Mouse (Mus musculus): Measurements from ENCODE around the gene Bend7. TPM values are rescaled to one million over a fixed set of nuclear protein-coding genes. Genes with fewer than 3 reads are reported as not detected.

Bend7 gene
- polyA plus RNA-seq, 1 experiment = 3.8 TPM

DNA sequence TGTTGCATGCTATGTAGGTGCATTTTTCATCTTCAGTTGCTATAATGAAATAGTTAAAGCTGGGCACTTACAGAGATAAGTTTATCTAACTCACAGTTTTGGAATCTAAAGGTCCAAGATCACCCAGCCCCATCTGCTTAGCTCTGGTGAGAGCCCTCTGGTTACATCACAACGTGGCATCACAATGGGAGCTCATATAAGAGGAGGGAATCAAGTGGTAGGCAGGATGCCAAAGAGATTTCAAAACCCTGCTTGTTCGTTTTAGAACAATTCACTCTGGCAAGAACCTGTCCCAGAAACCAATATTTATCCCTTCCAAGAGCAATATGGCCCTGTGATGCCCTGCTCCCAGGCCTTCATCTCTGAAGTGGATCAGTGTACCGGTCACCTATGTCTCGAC, 114.5 kb downstream of the Bend7 start:
- no peak overlapping the region for H3K4me3 ChIP-seq (replicated peaks; ENCODE audit: insufficient read depth, low read depth, low read length)
- 49% methylated on average over 4 of the region's 4 CpGs for WGBS
- no peak for TF ChIP-seq POLR2A (IDR thresholded peaks at IDR 0.05; ENCODE audit: borderline replicate concordance, insufficient read depth, low read length)
- TF ChIP-seq CTCF (IDR thresholded peaks at IDR 0.05; ENCODE audit: borderline replicate concordance, insufficient read depth, low read depth, low read length) = no peak
- H3K4me1 ChIP-seq (ENCODE audit: control insufficient read depth, insufficient read depth, low read length) = no peaks in the 10 kb centered on the region
- H3K27ac ChIP-seq (ENCODE audit: insufficient read depth, low read length) = no peak overlapping the region
- no peak for DNase-seq
- no peaks in the 10 kb centered on the region for H3K27me3 ChIP-seq (ENCODE audit: control insufficient read depth, insufficient read depth, low read length)

DNA sequence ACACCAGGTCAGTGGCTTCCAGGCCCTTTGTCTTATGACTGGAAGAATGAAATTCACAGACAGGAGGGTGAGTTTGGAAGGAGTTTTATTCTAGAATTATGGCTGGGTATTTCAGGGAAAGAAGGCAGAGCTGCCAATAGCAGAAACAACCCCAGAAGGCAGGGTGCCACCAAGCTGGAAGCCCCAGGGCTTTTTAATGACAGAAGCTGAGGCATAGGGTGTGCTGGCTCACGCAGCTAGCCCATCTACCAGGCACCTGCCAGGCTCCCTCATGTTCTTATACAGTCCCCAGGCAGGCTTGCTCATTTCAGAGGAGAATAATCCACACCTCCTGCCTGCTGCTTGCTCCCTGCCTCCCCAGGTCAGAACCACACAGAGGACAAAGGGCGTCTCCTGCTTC, 131.8 kb downstream of the Bend7 start:
- DNase-seq = no peak
- Histone ChIP-seq H3K4me3 (replicated peaks; ENCODE audit: insufficient read depth, low read depth, low read length) (no peak overlapping the region), H3K27ac (ENCODE audit: insufficient read depth, low read length) (no peak overlapping the region), H3K27me3 (ENCODE audit: control insufficient read depth, insufficient read depth, low read length) (no peaks in the 10 kb centered on the region), H3K4me1 (ENCODE audit: control insufficient read depth, insufficient read depth, low read length) (no peaks in the 10 kb centered on the region)
- 73% methylated on average over 2 of the region's 2 CpGs for WGBS
- TF ChIP-seq POLR2A (IDR thresholded peaks at IDR 0.05; ENCODE audit: borderline replicate concordance, insufficient read depth, low read length) (no peak), CTCF (IDR thresholded peaks at IDR 0.05; ENCODE audit: borderline replicate concordance, insufficient read depth, low read depth, low read length) (no peak)

Other genes with a start within 250 kb of the Bend7 start
- 45.7 and 47.8 TPM in 2 replicates for gene Prpf18, start 65.7 kb upstream of the Bend7 start, polyA plus RNA-seq (2012; rRNA removed)
- gene Sephs1, start 163.7 kb downstream of the Bend7 start, polyA plus RNA-seq (2012; rRNA removed) = 24.9 and 27.2 TPM in 2 replicates
- 139 and 153 TPM in 2 replicates for gene Phyh, start 201.2 kb downstream of the Bend7 start, polyA plus RNA-seq (2012; rRNA removed)